Mouse (Mus musculus) subcutaneous adipose tissue, adult 2 months (tissue): ENCODE measurements around the gene Gsdma3. TPM values are rescaled to one million over a fixed set of nuclear protein-coding genes. Genes with fewer than 3 reads are reported as not detected.

Experiments
- polyA plus RNA-seq: library from polyadenylated mRNA; depleted of rRNA; stranded (reverse); fragments of >200 nt; gene quantifications from 2 replicates; pipeline ENCODE4 v1.2.3, GENCODE M21; 2012; ENCODE audit warnings: low replicate concordance; rRNA removed

Gsdma3 gene
- polyA plus RNA-seq, result not detected in 2 replicates

DNA sequence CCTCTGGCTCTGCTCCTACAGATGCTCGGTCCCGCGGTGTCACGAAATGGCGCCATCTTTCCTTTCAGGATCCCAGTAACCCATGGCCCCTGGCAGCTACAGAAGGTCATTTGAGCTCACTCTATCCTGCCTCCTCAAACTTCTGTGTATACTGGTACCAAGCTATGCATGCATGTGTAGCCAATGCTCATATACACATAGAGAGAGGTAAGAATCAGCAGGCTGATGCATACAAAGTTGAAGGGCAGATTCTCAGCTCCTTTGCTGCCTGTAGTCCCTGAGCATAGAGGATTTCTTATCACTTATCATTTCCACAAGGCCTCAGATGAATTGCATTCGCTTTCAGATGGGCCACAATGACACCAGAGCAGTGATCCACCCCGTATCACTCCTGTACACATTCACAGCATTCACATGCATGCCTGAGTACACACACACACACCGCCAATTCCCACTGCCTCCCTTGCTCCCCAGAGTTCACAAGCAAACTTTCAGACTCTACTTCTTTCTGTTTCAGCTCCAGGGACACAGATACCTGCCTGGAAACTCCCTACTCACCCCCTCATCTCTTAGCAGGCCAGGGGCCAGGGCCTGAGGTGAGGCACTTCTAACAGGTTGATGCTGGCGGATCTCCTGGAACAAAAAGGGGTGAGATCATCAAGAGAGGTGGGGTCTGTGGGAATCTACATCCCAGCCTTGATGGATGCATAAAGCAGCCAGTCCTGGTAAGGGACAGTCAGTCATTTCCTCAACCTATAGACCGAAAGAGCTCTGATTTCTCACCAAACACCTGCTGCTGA, at the start of gene Gsdma3, which contains the start of gene Gm12355:
TSS of gene Gsdma3 (plus strand) at position 750 of the 800 bp plus-strand sequence.
TSS of gene Gm12355 (minus strand) at position 51 of the 800 bp plus-strand sequence.

DNA sequence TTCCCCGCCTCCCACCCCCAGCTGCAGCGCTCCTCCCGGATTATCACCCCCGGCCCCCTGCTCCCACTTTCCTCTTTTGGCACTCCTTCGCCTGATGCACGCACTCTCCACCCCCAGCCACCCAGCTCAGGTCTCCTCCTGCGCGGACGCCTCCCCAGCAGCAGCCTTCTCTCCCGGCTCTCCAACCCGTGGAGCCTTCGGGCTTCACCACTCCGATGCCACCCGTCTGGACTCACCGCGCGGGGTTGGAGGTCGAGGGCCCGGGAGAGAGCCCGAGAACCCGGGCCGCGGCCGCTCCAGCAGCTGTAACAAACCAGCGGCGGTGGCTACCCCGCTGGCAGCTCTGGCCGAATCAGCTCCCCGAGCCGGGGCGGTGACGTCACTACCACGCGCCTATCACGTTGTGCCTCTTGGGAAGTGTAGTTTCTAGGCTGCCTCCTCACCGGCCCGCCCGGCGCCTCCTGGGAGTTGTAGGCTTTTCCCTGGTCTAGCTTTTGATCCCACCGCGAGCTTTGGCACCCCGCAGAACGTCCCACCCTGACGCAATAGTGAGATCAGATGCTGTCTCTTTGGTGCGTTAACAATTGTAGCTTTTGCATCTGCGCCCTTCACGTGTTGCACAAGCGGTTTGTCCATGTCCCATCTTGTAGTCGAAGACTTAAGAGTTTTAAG, 39.1 kb upstream of the Gsdma3 start, which contains the start of gene Ormdl3:
TSS of gene Ormdl3 (minus strand) at position 477 of the 672 bp plus-strand sequence.

DNA sequence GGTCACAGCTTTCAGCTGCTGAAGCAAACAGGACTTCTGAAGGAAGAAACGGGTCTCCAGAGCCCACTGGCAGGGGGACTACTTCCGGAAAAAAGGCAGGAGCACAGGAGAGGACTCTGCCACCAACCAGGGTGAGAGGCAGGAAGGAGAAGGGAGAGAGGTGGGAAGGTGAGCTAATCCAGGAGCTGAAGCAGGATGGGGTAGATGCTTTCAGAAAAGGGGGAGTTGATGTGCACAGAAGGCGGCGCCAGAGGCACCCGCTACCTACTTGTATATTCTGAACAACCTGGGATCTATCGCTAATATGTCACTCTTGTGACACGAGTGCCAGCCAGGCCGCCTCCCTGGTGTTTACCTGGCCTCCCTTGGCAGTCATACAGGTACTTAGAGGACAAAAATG, 28.2 kb upstream of the Gsdma3 start, which contains the start of gene Lrrc3c:
TSS of gene Lrrc3c (plus strand) at position 301 of the 400 bp plus-strand sequence.

DNA sequence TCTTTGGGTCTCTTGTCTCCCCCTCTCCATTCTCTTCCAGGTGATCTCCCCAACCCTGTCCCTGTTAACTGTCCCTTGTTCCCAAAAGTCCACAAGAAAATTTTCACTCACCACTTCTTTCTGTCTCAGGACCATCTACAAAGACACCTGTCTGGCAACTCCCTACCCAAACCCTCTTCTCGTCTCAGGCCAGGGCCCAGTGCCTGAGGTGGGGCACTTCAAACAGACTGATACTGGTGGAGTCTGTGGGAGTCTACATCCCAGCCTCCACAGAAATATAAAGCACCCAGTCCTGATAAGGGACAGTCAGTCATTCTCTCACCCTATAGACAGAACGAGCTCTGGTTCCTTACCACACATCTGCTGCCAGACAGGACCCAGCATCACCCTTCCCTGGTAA, 20.3 kb downstream of the Gsdma3 start, which contains the start of gene Gsdma2:
TSS of gene Gsdma2 (plus strand) at position 301 of the 400 bp plus-strand sequence.

DNA sequence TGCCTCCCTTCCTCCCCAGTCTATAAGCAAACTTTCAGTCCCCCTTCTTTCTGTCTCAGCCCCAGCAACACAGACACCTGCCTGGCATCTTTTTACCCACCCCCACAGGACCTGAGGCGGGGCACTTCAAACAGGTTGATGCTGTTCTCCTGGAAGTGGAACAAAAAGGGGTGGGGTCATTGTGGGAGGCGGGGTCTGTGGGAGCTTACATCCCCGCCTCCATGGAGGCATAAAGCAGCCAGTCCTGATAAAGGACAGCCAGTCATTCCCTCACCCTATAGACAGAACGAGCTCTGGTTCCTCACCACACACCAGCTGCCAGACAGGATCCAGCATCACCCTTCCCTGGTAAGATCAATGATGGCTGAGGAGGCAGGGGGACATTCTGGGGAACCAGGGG, 37.9 kb downstream of the Gsdma3 start, which contains the start of gene Gsdma:
TSS of gene Gsdma (plus strand) at position 261 of the 400 bp plus-strand sequence.

DNA sequence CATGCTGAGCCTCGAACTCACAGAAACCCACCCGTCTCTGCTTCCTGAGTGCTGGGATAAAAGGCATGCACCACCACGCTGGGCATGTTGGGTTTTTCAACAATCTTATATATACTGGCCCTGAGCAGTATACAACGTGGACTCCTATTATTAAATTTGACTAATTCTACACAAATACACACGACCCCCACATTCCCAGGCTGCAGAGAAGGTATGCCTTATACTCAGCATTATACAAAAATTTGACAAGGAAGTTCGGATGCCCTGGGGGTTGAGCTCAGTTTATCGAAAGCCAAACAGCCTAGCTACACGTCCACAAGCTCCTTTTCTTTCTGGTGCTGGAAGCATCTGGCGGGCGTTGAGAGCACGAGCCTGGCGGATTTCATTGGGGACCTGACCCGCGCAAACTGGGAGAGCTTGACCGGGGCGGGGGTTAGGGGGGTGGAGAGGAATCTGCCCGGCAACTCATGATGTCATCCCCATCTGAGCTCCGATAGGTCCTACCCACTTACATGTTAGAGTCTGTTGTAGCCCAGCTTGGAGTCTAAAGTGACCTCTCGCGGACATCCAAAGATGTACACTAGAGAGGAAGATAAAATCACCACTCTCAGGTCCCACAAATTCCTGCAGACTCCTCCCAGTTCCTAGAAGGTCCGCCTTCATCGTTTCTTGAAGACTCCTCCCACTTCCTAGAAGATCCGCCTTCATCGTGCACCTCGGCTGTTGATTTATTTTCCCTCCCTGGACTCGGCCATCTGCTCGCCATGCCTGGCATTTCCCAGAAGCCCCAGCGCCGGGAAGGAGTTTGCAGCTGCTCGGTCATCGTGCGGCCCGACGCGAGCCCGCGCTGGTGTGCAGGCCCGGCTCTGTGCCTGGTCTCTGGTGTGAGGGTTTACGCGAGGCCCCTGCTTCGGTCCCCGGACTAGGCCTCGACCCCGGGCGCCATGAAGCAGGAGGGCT, 55.9 kb downstream of the Gsdma3 start, which contains the start of gene Psmd3:
TSS of gene Psmd3 (plus strand) at position 769 of the 960 bp plus-strand sequence.

Other genes starting within 250 kb of the Gsdma3 start
- gene Tcap, start 242.5 kb upstream of the Gsdma3 start, polyA plus RNA-seq, result 0.26 and 1.4 TPM in 2 replicates
- not detected in 2 replicates for gene Pnmt, start 239.9 kb upstream of the Gsdma3 start, polyA plus RNA-seq
- 8.2 and 20.1 TPM in 2 replicates for gene Pgap3, start 225.9 kb upstream of the Gsdma3 start, polyA plus RNA-seq
- gene Erbb2, start 213.9 kb upstream of the Gsdma3 start, polyA plus RNA-seq, result 9.8 and 37.8 TPM in 2 replicates
- 76.2 and 117 TPM in 2 replicates for gene Mien1, start 187.4 kb upstream of the Gsdma3 start, polyA plus RNA-seq
- 5.4 and 31.8 TPM in 2 replicates for gene Grb7, start 180.0 kb upstream of the Gsdma3 start, polyA plus RNA-seq
- gene Ikzf3, start 80.3 kb upstream of the Gsdma3 start, polyA plus RNA-seq, result 1.0 and 9.3 TPM in 2 replicates
- 0.33 and 0.44 TPM in 2 replicates for gene Zpbp2, start 75.3 kb upstream of the Gsdma3 start, polyA plus RNA-seq
- 176 and 317 TPM in 2 replicates for gene Ormdl3, start 39.0 kb upstream of the Gsdma3 start, polyA plus RNA-seq
- gene Lrrc3c, start 28.1 kb upstream of the Gsdma3 start, polyA plus RNA-seq, result not detected in 2 replicates
- gene Gm12355, start 699 bp upstream of the Gsdma3 start, polyA plus RNA-seq, result not detected in 2 replicates
- not detected in 2 replicates for gene Gsdma2, start 20.4 kb downstream of the Gsdma3 start, polyA plus RNA-seq
- gene Gsdma, start 38.0 kb downstream of the Gsdma3 start, polyA plus RNA-seq, result not detected in 2 replicates
- 168 and 280 TPM in 2 replicates for gene Psmd3, start 56.2 kb downstream of the Gsdma3 start, polyA plus RNA-seq
- 1.7 TPM in 1 of 2 replicates, not detected in the other for gene Csf3, start 74.9 kb downstream of the Gsdma3 start, polyA plus RNA-seq
- gene Med24, start 103.1 kb downstream of the Gsdma3 start, polyA plus RNA-seq, result 43.3 and 86.4 TPM in 2 replicates
- 121 and 143 TPM in 2 replicates for gene Thra, start 114.3 kb downstream of the Gsdma3 start, polyA plus RNA-seq
- gene Nr1d1, start 149.0 kb downstream of the Gsdma3 start, polyA plus RNA-seq, result 146 and 302 TPM in 2 replicates
- 27.6 and 47.7 TPM in 2 replicates for gene Msl1, start 169.2 kb downstream of the Gsdma3 start, polyA plus RNA-seq
- gene Casc3, start 178.5 kb downstream of the Gsdma3 start, polyA plus RNA-seq, result 21.2 and 39.6 TPM in 2 replicates
- gene Rapgefl1, start 210.4 kb downstream of the Gsdma3 start, polyA plus RNA-seq, result 1.8 and 5.9 TPM in 2 replicates
- 6.0 and 8.5 TPM in 2 replicates for gene Wipf2, start 237.3 kb downstream of the Gsdma3 start, polyA plus RNA-seq